Mouse (Mus musculus): Measurements from ENCODE around the gene Atp12a. TPM values are rescaled to one million over a fixed set of nuclear protein-coding genes. Genes with fewer than 3 reads are reported as not detected.

The Atp12a gene
- polyA plus RNA-seq, 1 experiment from 2014 or later, result 0.10 TPM

DNA sequence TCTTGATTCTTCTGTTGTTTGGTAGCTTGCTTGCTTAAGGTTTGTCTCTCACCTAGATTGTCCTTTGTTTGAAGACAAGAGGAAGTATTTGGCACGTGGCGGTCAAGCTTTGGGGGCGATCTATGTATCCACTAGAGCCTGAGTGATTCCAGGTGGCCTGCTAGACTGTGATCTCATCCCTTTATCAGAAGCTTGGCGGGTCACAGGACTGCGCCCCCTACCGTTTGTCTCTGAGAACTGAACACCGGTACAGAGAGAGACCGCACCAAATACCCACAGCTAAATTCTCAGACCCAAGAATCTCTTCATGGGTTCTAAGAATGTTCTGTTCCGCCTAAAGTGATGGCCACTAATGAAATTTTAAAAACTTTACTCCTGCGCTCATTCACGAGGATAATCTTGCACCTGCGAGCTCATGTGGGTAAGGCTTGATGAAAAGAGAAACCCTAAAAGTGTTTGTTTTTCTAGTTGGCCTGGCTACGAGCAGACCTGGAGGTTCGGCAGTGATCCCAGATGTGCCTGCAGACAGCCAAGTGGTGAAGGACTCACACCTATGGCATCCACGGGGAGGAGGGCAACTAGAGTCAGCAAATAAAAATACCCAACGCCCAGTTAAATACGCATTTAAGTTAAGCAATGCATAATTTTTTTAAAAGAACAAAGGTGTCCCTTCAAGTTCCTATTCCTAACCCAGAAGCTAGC lies 12.8 kb upstream of the Atp12a start:
- WGBS, result 39% methylated on average over 17 of the region's 17 CpGs
- Histone ChIP-seq H3K36me3 (replicated peaks) (no peaks in the 10 kb centered on the region), H3K4me2 (no peak overlapping the region), H3K9ac (no peak overlapping the region), H3K4me3 (no peak overlapping the region), H3K4me1 (no peaks in the 10 kb centered on the region), H3K27me3 (replicated peaks) (no peaks in the 10 kb centered on the region), H3K27ac (no peak overlapping the region), H3K9me3 (no peaks in the 10 kb centered on the region)
- no peak for ATAC-seq (replicated peaks)

DNA sequence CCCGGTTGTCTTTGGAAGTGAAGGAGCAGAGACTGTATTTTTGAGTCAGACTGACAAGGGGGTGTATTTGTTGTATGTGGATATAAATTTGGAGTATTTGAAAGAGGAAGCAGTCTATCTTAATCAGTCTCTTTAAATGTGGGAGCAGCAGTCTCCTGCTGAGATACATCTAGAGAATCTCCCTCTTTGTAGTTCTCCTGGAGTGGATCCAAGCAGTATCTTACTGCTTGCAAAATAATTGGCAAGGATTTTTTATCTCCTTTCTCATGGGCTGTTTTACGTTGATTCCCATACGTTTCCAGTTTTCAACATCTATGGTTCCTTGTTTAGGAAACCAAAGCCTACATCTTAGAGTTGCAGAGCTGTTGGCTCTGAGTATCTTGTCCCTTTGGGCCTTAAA lies 10.1 kb upstream of the Atp12a start:
- Histone ChIP-seq H3K4me3 (no peak overlapping the region), H3K4me2 (no peak overlapping the region), H3K4me1 (no peaks in the 10 kb centered on the region), H3K36me3 (replicated peaks) (no peaks in the 10 kb centered on the region), H3K27me3 (replicated peaks) (no peaks in the 10 kb centered on the region), H3K27ac (no peak overlapping the region), H3K9ac (no peak overlapping the region), H3K9me3 (no peaks in the 10 kb centered on the region)
- no peak for ATAC-seq (replicated peaks)
- 75% methylated on average over 3 of the region's 3 CpGs for WGBS

DNA sequence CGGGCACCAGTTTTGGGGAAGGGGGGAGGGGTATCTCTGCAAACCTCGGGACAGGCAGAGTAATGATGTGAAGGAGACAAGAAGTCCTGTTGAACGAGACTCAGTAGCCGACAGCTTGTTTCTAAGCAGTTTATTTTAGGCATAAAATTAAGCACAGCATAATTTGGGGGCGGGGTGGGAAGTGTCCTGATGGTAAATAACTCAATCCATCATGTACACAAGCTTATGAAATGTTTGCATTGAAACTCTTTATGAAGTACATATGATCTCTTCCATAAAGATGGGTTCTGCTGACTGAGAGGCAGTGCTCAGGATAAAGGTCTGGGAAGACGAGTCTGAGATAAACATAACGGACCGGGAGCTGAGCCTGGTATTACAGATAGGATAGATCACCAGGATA lies 9.5 kb upstream of the Atp12a start:
- no peak for ATAC-seq (replicated peaks)
- no peak overlapping the region for H3K27ac ChIP-seq
- H3K36me3 ChIP-seq (replicated peaks), result no peaks in the 10 kb centered on the region
- H3K9me3 ChIP-seq, result no peaks in the 10 kb centered on the region
- H3K27me3 ChIP-seq (replicated peaks), result no peaks in the 10 kb centered on the region
- no peak overlapping the region for H3K9ac ChIP-seq
- no peak overlapping the region for H3K4me2 ChIP-seq
- 87% methylated on average over 8 of the region's 8 CpGs for WGBS
- no peaks in the 10 kb centered on the region for H3K4me1 ChIP-seq
- H3K4me3 ChIP-seq, result no peak overlapping the region

DNA sequence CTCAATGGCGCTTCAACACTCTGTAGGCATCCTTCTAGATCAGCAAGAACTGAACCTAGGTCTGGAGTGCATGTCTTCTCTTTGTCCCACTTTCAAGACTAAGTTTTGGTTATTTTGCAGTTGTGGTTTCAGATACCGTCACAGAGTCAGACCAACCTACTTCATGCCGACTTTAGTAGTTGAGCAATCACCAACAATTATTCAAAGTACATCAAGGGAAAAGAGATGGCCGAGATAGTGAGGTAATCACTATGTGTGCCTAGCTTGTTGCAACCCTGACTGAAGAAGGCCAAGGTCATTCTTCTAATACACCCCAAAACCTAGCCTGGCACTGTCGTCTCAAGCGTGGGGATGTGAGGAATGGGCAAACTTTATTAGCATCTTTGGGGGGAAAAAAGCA lies 8.7 kb upstream of the Atp12a start:
- no peaks in the 10 kb centered on the region for H3K4me1 ChIP-seq
- no peak overlapping the region for H3K4me3 ChIP-seq
- no peak overlapping the region for H3K27ac ChIP-seq
- H3K9me3 ChIP-seq, result no peaks in the 10 kb centered on the region
- WGBS, result 88% methylated on average over 6 of the region's 6 CpGs
- H3K36me3 ChIP-seq (replicated peaks), result no peaks in the 10 kb centered on the region
- H3K4me2 ChIP-seq, result no peak overlapping the region
- no peaks in the 10 kb centered on the region for H3K27me3 ChIP-seq (replicated peaks)
- no peak overlapping the region for H3K9ac ChIP-seq
- no peak for ATAC-seq (replicated peaks)

DNA sequence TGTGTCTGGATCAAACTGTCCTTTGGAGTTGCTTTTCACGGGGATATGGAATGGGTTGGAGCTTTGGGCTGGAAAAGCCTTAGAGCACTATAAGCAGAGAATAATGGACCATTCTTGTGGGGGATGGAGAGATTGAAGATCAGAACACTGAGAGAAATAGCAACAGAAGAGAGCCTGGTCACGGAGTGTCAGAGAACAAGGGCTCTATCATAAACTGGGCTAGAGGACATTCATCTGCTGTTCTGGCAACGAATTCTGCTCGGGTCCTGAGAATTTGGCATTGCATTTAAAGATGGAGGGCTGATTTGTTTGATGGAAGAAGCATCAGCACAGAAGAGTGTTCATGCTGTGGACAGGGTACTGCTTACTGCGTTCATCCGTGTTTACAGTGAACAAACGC lies 6.4 kb upstream of the Atp12a start:
- H3K4me2 ChIP-seq, result no peak overlapping the region
- no peak for ATAC-seq (replicated peaks)
- no peaks in the 10 kb centered on the region for H3K9me3 ChIP-seq
- peaks cover 7% of the 10 kb centered on the region; the same call in 1 of the 2 replicates for H3K27me3 ChIP-seq (replicated peaks)
- no peak overlapping the region for H3K4me3 ChIP-seq
- H3K9ac ChIP-seq, result no peak overlapping the region
- WGBS, result 75% methylated on average over 7 of the region's 7 CpGs
- H3K4me1 ChIP-seq, result no peaks in the 10 kb centered on the region
- H3K36me3 ChIP-seq (replicated peaks), result no peaks in the 10 kb centered on the region
- H3K27ac ChIP-seq, result no peak overlapping the region

DNA sequence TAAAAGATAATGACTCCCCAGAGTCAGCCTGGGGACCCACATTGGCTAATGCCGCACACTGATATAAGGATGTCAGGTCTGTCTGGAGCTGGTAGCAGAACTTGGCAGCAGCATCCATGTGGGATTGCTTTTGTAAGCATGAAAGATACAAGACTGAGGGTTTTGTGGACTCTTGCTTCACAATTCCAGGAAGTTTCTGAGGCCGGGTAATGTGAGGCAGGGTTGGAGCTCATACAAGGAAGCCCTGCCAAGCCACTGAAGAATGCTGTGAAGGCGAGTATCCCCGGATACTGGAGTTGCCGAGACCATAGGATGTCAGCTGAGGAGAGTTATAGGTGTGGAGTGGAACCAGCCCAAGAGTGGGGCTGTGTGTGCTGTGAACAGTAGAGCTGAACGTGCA lies 5.7 kb upstream of the Atp12a start:
- H3K27ac ChIP-seq, result no peak overlapping the region
- no peaks in the 10 kb centered on the region for H3K36me3 ChIP-seq (replicated peaks)
- no peak for ATAC-seq (replicated peaks)
- no peak overlapping the region for H3K4me3 ChIP-seq
- no peaks in the 10 kb centered on the region for H3K4me1 ChIP-seq
- no peak overlapping the region for H3K9ac ChIP-seq
- WGBS, result 86% methylated on average over 6 of the region's 6 CpGs
- H3K27me3 ChIP-seq (replicated peaks), result peaks cover 14% of the 10 kb centered on the region
- no peaks in the 10 kb centered on the region for H3K9me3 ChIP-seq
- H3K4me2 ChIP-seq, result no peak overlapping the region

DNA sequence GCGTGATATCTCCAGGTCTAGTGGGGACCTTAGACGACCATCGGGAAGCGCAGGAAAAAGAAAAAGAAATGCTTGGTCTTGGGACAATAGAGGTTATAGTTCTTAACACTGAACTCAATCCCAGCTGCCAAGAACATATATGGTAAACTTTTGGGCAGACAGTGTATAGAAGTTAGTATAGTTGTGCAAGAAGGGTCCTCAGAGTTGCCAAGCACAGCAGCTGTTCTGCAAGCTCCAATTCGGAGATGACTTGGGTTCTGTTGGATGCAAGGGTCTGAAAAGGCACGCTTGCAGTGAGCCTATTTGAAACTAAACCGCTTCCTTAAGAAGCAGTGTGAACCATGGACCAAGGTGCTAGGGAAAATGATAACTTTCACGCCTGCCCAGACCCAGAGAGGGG lies 424 bp downstream of the Atp12a start:
- Histone ChIP-seq H3K4me3 (peak overlapping the region; percentile 52), H3K4me1 (peaks cover 9% of the 10 kb centered on the region; the same call in 1 of the 2 replicates), H3K36me3 (replicated peaks) (no peaks in the 10 kb centered on the region), H3K9ac (peak overlapping the region; percentile 45; the same call in 1 of the 2 replicates), H3K4me2 (peak overlapping the region; percentile 88), H3K27me3 (replicated peaks) (peaks cover 54% of the 10 kb centered on the region), H3K27ac (no peak overlapping the region), H3K9me3 (no peaks in the 10 kb centered on the region)
- WGBS, result 28% methylated on average over 8 of the region's 8 CpGs
- 0 out of 2 replicates have a peak, but pooled peaks have one; percentile 11 for ATAC-seq (replicated peaks)

DNA sequence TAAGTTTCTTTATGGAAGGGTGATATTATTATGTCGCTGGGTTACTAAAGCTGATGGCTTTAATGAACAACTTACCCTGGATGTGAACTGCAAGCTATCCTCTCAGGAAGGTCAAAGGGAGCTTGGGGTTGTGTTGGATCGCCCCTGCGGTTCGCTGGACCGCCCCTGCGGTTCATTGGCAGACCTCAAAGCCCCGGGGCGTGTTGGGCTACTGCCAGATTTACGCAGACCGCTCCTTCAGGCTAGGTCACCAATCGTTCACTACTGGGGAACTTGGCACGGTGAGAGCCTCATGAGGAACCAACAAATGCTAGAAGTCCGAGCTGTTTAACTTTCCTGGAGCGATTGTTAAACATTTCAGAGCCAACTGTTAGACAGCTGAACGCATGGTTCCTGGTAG lies 1.8 kb downstream of the Atp12a start:
- Histone ChIP-seq H3K9ac (no peak overlapping the region), H3K27me3 (replicated peaks) (peaks cover 53% of the 10 kb centered on the region), H3K9me3 (no peaks in the 10 kb centered on the region), H3K27ac (no peak overlapping the region), H3K4me3 (no peak overlapping the region), H3K36me3 (replicated peaks) (no peaks in the 10 kb centered on the region), H3K4me1 (peaks cover 9% of the 10 kb centered on the region; the same call in 1 of the 2 replicates), H3K4me2 (no peak overlapping the region)
- WGBS, result 37% methylated on average over 15 of the region's 15 CpGs
- ATAC-seq (replicated peaks), result no peak

DNA sequence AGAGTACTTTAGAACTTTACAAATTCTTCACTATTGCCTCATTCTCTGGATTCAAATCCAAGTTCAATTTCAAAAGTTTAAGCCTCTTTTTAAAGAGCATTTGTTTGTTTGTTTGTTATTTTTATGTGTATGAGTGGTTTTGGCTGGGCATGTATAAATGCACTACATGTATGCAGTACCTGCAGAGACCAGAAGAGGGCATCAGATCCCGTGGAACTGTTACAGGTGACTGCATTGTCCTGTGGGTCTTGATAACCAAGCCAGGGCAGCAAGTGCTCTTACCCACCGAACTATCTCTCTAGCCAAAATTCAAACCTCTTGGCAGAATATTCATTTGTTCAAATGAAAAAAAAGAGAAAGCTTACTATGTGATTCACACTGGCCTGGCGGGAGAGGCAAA lies 4.0 kb downstream of the Atp12a start:
- no peak for ATAC-seq (replicated peaks)

DNA sequence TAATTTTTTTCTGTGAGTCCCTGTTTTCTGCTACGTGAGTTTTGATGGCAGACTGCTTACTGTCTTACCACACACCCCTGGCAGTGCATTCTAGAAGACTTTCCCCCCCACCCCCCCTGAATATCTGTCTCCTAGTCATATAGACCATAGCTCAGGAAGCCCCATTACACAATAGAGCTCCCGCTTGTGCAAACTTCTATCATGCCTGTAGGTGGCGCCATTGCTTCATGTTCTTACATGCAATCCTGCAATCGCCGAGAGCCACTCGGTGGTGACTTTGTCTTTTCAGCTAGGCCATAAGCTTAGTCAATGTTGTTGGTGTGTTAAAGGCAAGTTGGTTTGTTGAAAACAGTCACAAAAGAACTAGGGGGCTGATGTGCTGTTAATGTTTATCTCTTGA lies 10.9 kb downstream of the Atp12a start:
- Histone ChIP-seq H3K4me1 (no peaks in the 10 kb centered on the region), H3K27ac (no peak overlapping the region), H3K9me3 (no peaks in the 10 kb centered on the region), H3K9ac (no peak overlapping the region), H3K36me3 (replicated peaks) (no peaks in the 10 kb centered on the region), H3K4me3 (no peak overlapping the region), H3K4me2 (no peak overlapping the region), H3K27me3 (replicated peaks) (no peaks in the 10 kb centered on the region)
- peak; percentile 92 for ATAC-seq (replicated peaks)
- WGBS, result 3% methylated on average over 6 of the region's 6 CpGs

More for the DNA sequence above, 4.0 kb downstream of the Atp12a start:
- no peak overlapping the region for H3K27ac ChIP-seq
- 56% methylated on average over 3 of the region's 3 CpGs for WGBS
- H3K4me1 ChIP-seq, result peaks cover 9% of the 10 kb centered on the region; the same call in 1 of the 2 replicates
- no peaks in the 10 kb centered on the region for H3K9me3 ChIP-seq
- H3K9ac ChIP-seq, result no peak overlapping the region
- H3K27me3 ChIP-seq (replicated peaks), result peaks cover 43% of the 10 kb centered on the region
- H3K4me2 ChIP-seq, result no peak overlapping the region
- no peak overlapping the region for H3K4me3 ChIP-seq
- H3K36me3 ChIP-seq (replicated peaks), result no peaks in the 10 kb centered on the region

DNA sequence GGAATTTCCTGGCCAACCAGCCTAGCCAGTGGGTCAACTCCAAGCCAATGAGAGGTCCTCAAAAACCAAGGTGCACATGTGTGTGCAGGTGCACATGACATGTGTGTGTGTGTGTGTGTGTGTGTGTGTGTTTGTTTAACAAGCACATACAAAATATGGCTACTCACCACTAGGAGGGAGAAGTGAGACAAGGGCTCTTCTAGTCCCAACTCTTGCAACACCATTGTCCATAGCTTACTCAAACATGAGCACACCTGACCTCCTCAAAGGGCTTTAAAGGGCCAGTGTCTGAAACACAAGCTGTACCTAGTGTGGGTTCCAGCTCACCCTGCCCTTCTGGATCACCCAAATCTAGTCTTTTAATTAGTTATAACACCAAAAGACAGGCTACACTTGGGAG lies 12.9 kb downstream of the Atp12a start:
- no peaks in the 10 kb centered on the region for H3K36me3 ChIP-seq (replicated peaks)
- H3K9me3 ChIP-seq, result no peaks in the 10 kb centered on the region
- H3K4me2 ChIP-seq, result no peak overlapping the region
- no peaks in the 10 kb centered on the region for H3K27me3 ChIP-seq (replicated peaks)
- H3K4me3 ChIP-seq, result no peak overlapping the region
- ATAC-seq (replicated peaks), result no peak
- no peak overlapping the region for H3K9ac ChIP-seq
- no peak overlapping the region for H3K27ac ChIP-seq
- H3K4me1 ChIP-seq, result no peaks in the 10 kb centered on the region

DNA sequence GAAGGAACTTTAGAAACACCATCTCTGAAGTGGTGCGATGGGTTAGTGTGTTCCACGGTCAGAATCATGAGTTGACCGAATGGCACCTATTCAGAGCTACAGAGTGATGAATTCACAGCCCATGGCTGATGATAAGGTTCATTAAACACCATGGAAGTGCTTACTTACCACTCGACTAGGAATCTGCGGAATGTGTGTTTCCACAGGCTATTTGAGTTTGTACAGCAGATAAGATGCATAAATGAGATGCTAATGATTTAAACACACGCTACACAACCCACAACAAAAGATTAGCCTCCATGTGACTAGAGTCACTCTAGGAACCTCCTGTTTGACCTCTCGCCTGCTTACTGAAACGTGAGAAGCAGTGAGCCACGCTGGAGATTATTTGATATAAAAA lies 14.5 kb downstream of the Atp12a start:
- no peak overlapping the region for H3K9ac ChIP-seq
- H3K9me3 ChIP-seq, result no peaks in the 10 kb centered on the region
- H3K36me3 ChIP-seq (replicated peaks), result no peaks in the 10 kb centered on the region
- H3K27ac ChIP-seq, result no peak overlapping the region
- H3K27me3 ChIP-seq (replicated peaks), result no peaks in the 10 kb centered on the region
- no peak for ATAC-seq (replicated peaks)
- no peak overlapping the region for H3K4me2 ChIP-seq
- no peak overlapping the region for H3K4me3 ChIP-seq
- 69% methylated on average over 9 of the region's 9 CpGs for WGBS
- H3K4me1 ChIP-seq, result no peaks in the 10 kb centered on the region

DNA sequence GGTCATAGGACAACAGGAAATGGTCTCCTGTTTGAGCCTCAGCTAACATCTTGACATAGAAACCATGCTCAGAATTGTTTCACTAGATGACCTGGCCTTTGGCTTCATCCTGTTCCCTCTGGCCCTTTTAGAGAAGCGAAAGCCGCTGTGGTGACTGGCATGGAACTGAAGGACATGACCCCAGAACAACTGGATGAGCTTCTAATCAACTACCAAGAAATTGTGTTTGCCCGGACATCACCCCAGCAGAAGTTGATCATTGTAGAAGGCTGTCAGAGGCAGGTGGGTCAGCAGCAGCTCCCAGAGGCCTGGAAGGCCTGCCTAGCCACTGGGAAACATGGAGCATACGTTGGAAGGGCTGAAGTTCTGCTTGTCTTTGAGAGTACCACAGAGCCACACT lies 17.5 kb downstream of the Atp12a start:
- 86% methylated on average over 4 of the region's 4 CpGs for WGBS
- no peak overlapping the region for H3K9ac ChIP-seq
- no peak overlapping the region for H3K4me2 ChIP-seq
- H3K4me3 ChIP-seq, result no peak overlapping the region
- no peaks in the 10 kb centered on the region for H3K27me3 ChIP-seq (replicated peaks)
- no peaks in the 10 kb centered on the region for H3K9me3 ChIP-seq
- ATAC-seq (replicated peaks), result no peak
- no peaks in the 10 kb centered on the region for H3K36me3 ChIP-seq (replicated peaks)
- H3K27ac ChIP-seq, result no peak overlapping the region
- H3K4me1 ChIP-seq, result no peaks in the 10 kb centered on the region

Data from midbrain, embryonic 15.5 days (tissue).